Mouse (Mus musculus): Measurements from ENCODE around the gene Smim6.
A peak's percentile ranks its signal among the peaks of the same experiment; 100 is the strongest.

The Smim6 gene

DNA sequence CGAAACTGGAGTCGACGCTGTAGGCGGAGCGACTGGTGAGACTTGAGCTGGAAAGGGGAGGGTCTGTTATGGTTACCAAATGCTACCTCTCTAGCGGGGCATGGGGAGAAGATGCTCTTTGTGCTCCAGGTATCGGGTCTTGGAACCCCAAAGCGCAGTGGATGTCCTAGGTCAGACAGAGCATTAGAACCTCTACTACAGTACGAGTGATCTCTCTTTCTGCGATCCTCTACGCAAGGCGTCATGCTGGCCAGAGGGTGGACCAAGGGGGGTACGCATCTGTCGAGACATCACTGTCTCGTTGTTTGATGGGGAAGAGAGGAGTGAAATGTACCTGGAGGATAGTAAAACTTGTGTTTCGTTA is 21.9 kb downstream of the Smim6 start:
- no peak for DNase-seq (ENCODE audit: low spot score)

DNA sequence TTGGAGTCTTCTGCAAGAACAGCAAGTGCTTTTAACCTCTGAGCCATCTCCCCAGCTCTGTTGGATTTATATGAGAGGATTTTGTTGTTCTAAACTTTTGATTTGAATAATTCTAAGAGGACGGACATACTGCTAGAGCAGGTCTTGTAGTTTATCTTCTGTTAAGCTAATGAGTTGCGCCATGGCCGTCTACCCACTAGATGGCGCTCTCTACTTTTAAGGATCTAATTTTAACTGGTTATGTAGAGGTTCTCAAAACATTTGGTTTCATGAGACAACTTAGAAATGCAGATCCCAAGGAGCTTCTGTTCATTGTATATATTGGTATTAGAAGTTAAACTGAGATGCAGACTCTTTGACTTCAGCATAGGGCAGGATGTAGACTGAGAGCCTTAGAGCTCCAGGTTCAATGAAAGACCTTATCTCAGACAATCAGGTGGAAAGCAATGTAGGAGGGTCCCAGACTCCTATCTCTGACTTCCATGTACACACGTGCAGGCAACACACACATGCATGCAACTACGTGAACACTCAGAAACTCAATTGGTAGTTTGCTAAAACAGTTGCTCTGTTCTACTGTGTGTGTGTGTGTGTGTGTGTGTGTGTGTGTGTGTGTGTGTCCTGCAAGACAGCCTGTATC is 28.0 kb downstream of the Smim6 start:
- DNase-seq (ENCODE audit: low spot score), result peak; percentile 87

DNA sequence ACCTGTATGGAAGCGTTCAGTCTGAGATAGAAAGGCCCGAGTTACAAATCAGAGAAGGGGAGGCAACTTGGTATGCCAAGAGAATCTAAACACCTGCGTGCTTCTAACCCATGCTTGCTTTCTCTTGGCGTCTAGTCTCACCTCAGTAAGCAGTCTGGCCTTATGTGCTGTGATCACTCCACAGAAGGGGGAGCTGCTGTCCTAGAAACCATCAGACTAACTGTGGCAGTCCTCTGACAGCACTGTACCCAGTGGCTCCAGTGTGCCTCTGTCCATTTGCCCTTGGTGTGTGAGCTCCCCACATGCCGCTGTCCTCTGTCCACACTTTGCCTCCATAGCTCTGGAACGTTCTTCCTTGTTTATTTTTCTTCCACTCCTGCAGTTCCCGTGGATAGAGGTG is 30.2 kb downstream of the Smim6 start:
- DNase-seq (ENCODE audit: low spot score), result no peak

DNA sequence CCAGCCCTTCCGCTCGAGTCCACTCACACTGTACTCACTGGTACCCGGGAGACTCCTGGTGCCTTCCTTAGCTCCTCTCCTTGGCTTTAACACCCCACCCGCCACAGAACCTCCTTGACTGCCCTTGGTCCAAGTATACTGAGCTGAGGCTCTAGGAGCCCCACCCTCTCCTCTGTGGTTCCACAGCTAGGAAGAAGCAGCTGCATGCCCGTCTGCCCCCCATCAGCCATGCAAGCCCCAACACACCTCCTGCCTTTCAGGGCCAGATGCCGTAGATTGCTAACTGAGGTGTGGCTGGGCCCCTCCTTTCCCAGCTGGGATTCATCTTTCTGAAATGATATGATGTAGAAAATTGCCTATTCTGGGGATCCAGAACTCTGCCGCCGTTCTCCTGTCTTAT is 33.4 kb downstream of the Smim6 start:
- DNase-seq (ENCODE audit: low spot score), result no peak

DNA sequence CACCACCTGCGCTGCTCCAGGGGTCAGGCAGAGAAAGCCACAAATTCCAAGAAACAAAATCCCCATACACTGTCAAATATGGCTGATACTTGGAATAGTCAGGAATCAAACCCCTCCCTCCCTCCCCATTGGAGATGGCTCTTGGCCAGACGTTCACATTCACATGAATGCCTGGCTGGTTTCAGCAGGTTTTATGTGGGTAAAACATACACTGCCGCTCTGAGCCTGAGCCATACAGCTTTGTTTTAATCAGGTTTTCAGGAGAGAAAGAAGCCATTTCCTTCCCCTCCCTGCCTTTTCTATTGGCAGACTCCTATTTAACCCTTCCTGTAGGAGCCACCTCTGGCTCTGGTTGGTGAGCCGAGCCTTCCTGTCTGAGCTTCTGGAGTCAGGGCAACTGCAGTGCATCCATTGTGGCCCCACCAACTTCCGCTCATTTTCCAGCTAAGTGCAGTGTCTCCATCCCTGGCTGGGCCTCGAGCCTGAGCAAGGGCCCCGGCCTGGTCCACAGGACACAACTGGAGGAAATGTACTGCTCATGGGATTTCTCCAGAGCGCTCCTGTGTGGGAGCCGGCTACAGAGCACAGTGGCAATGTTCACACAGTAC is 34.5 kb downstream of the Smim6 start:
- no peak for DNase-seq (ENCODE audit: low spot score)

DNA sequence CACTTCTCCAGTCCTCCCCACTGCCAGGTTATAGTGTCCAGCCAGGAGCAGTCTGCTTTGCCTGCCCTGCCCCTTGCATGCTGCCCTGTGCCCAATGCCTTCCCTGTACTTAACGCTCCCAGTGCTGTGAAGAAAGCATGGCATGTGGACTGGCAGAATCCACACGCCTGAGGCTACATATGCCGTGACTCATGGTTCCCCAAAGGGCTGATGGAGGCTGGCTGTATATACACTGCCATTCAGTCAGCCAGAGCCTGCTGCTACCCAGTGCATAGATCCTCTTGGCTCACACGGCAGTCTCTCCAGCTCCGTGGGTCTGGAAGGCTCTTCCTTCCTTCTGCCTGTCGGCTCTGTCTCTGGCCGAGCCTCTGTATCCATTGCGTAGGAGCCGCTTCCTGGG is 36.5 kb downstream of the Smim6 start:
- DNase-seq (ENCODE audit: low spot score), result no peak

DNA sequence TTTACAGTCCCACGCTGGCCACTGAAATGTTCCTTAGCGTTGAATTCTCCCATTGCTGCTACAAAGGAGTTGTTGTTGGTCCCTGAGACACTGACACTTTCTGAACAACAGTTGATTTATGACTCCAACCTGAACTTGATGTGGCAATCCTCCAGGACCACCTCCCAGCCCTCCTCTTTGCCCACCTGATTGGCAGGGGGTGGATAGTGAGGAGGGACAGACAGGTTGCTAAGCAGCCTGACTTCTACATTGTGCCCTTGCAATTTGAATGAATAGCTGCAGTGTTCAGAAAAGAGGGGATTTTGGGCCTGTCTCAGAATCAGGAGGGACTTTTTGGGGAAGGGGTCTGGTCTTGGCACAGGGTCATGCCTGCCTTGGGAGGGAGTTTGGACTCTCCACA is 38.9 kb downstream of the Smim6 start:
- DNase-seq (ENCODE audit: low spot score), result no peak

DNA sequence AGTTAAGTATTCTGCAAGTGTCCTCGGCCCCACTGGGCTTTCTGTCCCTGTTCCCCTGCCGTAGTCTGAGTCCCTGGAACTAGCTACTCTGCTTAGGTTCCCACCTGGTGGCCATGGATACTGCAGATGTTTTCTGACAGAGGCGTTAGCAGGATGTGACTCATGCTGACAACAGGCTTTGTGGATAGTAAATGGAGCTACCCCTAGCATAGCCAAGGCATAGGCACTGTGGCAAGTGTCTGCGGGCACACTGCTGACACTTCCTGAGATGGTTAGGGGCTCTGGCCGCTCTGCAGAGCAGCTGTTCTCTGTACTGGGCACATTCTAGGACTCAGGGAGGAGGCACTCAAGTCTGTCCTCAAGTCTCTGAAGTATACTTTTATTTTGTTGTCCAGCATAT is 42.9 kb downstream of the Smim6 start:
- no peak for DNase-seq (ENCODE audit: low spot score)

DNA sequence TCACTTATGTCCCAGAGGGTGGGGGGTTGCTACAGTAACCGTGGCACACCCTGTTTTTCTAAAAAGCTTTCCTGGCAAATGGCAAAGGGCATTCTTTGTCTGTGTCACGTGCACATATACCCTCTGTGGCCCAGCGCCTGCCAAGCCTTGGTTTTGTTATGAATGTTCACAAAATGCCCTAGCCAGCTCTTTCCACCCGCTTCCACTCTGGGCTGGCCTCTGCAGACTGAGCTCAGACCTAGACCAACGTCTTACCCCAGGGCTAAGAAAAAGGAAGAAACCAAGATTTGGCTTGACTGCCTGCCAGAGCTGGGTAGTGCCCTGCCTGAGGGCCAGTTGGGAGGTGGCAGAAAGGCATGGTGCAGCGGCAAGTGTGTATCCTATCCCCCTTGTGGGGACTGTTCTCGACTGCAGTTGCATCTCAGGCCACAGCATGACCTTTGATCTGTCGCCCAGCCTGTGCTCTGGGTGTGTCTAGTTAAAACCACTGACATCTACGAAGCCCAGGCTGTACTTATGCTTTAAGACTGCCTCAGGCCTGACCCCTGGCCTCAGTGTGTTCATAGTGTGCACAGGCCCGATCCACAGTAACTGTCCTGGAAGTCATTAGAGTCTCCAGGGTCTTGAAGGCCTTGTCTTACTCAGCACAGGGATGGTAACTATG is 43.5 kb downstream of the Smim6 start:
- peak; percentile 34 for DNase-seq (ENCODE audit: low spot score)

DNA sequence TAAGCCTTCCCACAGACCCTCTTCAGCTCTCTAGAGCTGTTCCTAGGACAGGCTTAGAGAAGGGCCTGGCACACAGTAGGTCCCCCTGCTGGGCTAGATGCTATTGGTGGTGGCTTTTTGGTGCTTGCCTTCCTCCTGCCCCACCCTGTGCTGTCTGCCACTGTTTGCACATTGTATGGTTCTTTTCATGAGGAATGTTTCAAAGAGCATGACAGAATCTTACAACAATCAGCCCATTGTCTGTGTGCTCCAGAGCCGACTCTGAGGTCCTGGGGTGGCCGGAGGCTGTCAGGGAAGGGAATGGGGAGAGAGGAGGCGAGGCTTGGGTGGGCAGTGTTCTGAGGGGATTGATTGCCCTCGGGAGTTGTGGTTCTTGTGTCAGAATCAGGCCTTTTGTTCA is 44.6 kb downstream of the Smim6 start:
- DNase-seq (ENCODE audit: low spot score), result peak; percentile 46

DNA sequence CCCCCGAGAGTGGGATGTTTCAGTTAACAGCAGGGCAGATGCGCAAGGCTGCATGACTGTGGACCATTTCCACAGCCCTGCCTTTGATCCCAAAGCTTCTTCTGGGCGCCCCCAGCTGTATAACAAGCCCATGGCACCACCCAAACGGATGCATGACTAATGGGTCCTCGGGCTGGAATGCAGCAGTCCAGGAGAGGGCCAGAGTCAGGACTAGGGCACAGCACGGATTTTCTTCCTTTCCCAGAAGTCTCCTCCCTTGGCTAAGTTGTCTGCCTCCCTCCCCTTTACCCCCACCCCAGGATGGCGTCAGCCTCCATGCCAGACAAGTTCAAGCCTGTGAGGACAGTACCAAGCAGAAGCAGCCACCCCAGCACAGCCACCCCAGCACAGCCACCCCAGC is 46.2 kb downstream of the Smim6 start:
- no peak for DNase-seq (ENCODE audit: low spot score)

DNA sequence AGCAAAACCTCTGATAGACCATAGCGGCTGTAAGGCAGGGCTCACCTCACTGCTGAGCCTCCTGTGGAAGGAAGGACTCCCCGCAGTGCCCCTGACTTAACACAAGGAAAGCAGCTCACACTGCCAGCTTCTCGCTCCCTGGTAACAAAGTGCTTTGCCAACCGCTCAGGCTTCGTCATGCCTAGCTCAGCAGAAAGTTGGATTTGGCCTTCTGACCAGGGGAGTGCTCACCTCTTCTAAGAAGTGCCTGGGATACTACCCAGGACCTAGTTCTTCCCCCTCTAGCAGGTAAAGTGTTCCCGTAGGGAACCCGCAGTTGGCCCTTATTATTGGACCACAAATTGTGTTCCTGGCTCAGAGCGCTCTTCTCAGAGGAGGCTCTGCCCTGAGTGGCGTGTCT is 47.2 kb downstream of the Smim6 start:
- DNase-seq (ENCODE audit: low spot score), result no peak

DNA sequence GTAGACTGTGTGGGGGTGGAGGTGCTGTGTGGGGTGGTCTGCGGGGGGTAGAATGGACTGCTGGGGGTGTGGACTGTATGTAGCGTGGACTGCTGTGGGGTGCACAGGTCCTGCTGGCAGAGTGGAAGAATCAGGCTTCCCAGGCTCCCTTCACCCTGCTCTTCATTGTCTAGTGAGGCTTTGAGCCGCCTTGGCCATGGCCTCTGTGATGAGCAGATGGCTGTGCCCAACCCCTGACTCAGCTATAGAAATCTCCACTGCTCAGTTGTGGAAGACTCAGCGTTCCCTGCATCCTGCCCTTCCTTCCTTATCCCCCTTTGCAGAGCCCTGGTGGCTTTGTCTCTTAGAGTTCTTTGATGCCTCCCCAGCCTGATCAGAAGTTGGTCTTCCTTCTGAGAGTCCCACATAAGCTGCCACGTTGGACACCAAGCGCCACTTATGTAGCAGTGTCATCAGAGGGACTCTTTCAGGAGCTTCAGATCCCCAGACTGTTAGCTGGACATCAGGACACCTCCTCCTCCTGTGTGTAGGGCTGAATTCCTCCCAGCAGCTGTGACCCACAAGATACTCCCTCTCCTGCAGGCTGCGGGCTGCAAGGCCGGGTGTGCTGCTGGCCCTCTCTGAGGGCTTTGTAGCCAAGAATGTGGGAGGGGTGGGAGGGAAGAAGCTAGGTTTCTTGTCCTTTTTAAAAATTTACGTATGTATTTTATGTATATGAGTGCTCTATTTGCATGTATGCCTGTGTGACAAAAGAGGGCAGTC is 51.0 kb downstream of the Smim6 start:
- no peak for DNase-seq (ENCODE audit: low spot score)
